Mouse (Mus musculus) embryo, embryonic 9.5 days (tissue): Measurements from ENCODE around the gene Il5ra.

Experiments used
- DNase-seq: peaks from one replicate; pipeline ENCODE4 v3.0.0-alpha.2; 2017; ENCODE audit errors: extremely low spot score

Gene Il5ra

DNA sequence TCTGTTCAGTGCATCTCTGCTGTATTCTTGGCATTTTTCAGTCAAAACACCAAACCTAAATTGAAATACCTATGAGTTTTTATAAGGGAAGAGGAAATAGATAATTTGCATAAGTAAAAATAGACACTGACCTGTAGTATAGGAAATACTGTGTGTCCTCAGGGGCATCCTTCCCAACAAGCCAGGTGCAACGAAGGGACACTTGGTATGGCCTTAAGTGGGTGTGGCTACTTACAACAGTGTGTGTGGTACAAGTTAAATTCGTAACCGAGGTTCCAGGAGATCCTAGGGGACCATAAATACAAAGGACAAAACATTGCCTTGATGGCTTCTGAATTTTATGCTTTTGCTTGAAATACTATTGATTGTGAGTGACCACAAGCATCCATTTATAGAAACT is 10.6 kb downstream of the Il5ra start:
- DNase-seq: no peak

DNA sequence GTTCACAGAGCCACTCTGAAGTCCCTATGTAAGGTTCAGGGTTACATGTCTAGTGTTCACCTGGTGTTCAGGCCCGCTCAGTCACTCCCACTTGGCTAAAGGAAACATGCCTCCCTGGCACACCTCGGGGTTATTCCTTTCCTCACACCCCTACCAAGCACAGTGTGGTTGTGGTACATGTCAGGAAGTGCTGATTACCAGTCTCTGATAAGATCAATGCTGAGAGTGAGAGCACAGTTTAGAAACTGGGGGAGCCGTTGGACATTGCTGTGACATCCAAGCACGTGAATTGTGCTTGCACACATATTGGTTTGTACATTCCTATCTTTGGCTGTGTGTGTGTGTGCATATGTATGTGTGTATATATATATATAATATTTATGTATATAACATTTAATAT is 16.3 kb downstream of the Il5ra start:
- no peak for DNase-seq

DNA sequence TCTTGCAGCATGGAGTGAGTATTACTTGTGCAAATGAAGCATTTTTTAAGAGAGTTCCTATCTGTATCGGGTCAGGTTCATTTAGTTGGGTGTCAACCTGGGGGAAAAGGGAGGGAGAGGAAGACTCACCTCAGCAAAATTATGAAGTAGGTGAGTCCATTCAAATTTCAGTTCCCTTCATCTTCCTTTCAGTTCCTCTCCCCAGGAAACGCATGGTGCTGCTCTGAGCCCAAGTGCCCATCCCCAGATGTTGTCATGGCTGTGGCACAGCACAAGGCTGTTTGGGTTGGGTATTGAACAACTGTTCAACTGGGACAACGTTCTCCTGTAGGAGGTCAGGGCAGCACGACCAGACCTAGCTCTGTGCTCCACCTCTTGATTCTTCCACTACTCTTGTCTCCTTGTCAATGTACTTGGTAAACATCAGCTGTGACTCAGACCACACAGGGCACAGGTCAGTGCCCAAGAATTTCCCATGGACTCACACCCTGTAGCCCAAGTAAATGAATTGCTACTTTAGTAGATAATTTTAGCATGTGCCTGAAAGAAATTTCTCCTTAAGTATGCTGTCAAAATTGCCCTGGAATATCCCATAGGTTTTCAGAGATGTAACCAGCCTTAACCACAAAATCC is 19.0 kb downstream of the Il5ra start:
- no peak for DNase-seq

DNA sequence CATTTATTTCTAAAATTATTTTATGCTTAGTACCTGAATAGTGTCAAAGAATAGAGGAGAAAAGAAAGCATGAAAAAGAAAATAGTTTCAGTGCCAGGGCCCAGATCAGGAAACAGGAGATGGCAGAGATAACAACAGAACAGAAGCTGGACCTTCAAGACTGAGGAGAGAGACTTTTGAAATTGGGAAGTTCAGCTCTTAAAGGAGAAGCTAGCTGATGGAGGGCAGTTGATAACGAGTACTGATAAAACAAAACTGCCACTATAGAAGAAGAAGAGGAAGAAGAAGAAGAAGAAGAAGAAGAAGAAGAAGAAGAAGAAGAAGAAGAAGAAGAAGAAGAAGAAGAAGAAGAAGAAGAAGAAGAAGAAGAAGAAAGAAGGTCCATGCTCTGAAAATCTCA is 21.1 kb downstream of the Il5ra start:
- DNase-seq: no peak

DNA sequence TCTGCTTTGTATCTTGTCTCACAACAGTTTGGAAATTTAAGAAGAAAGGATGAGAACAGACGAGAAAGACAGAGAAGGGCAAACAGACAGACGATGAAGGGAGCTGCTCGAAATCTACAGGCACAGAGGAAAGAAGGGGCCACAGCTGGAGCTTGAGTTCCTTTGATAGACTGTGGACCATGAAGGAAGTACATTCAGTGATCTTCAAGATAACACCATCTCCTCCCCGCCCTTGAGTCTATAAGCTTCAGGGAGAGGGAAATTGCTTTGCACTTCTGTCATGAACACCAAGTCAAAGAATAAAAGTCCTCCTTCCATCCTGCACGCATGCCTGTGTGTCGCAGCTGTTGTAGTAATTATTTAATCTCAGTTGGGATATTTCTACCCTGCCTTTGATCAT is 22.8 kb downstream of the Il5ra start:
- DNase-seq: no peak

DNA sequence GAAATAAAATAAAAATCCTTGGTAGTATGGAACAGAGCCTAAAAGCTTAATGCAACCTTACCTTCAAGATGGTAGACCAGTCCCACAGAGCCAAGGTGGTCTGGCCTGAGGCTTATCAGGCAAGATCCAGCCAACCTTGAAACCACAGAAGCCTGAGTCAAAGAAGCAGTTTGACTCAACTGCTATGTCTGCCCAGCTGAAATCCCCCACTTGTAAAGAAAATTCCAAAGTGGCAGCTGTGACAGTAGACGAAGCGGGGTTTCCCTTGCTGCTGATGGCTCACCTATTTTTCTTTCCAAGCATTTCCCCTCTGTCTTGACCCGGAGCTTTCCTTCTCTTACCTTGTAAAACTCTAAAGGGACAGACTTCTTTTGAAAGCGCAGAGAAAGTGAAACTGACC is 23.2 kb downstream of the Il5ra start:
- no peak for DNase-seq

DNA sequence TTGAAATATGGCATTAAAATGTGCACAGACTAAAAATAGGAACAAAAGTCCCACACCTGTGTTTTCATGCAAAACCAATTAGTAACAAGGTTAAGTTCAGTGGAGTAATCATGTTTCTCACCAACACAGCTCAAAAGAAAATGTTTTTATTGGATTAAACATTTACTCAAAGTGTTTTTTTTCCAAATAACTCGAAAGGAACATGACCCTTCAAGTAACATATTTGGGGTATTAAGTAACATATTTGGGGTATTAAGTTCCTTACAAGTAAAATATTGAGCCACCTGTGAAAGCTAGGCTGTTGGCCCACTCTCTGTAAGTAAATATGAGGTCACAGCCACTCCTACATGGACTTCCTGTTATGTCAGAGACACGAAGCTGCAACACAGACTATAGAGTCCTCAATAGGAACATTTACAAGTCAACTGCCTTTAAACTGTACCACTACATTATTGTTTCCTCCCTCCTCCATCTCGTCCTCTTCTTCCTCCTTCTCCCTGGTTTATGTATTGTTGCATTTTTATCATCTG is 43.3 kb downstream of the Il5ra start:
- no peak for DNase-seq

DNA sequence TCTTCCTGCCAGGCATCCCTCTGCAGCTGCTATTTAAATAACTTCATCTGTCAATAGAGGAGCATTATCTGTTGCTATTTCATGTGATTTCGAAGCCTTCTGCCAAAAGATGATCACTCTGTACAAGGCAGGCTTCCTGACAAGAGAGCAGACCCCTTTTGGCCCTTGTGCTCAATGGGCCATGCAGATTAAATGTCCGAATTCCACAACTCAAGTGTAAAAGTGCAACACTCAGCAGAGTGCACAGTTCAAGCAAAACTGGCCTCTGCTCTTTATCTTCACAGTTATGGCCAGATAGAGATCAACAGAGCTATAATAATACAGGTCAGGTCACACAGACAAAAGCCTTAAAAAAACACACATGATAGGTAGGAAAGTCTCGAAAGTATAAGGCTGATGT is 46.9 kb downstream of the Il5ra start:
- no peak for DNase-seq

DNA sequence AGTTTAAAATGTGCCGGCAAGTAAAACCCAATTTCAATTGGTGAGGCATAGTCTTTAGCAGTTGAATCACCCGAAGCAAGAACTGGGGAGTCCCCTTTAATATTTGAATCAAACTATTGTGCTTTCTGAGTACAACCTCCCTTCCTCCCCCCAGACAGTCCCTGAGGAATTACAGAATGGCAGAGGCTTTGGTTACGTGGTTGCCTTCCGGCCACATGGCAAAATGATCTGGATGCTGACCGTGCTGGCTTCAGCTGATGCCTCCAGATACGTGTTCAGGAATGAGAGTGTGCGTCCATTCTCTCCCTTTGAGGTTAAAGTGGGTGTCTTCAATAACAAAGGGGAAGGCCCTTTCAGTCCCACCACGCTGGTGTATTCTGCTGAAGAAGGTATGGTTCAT is 73.3 kb downstream of the Il5ra start:
- DNase-seq: no peak

DNA sequence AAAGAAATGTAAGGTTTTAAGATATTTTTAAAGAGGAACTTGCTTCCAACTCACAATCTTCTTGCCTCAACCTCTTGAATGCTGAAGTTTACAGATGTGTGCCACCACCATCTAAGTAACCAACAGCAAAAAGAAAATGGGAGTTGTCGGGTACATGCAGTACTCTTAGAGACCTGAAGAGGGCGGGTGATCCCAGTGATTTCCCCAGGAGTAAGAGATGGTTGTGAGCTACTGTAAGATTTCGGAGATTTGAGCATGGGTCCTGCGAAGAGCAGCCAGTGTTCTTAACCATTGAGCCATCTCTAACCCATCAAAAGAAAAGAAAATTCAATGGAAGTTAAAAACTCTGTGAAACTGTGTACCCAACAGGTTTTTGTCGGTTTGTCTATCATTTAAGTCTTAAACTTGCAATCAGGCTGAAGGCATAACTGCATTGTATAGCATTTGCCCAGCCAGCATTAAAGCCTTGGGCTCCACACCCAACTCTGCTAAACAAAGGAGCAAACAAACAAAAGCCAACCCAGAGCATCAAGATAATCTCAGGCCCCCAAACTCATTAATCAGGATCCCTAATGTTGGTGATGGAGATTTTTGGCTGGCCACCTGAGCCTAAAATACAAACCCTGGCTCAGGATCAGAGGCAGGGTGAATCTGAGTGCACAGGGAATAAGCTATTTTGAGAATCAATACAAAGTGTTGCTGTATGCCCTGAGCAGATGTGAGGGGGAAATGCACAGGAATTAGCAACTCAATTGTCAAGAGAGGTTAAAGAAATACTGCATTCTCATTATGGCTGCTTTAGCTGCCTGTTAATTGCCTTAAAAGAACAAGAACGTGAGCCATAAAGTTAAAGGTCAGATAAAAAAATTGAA is 84.8 kb downstream of the Il5ra start:
- peak; percentile 64 for DNase-seq
